Comparison of ENCODE assay signal across 10 mouse cellular contexts in genomic region chr11:86853081-86853480, GRCm38 (mm10). TPM values are rescaled to one million over a fixed set of nuclear protein-coding genes. Genes with fewer than 3 reads are reported as not detected.
DNase-seq lines count a peak whose midpoint lies in the region; ATAC-seq and TF ChIP-seq lines count a peak whose summit lies in the region.
"Had no signal": no experiment of that assay in that cellular context is flagged by ENCODE, and none has a peak within 500 bp of the region (broad histone marks: within the 10 kb centered on the region; RNA-seq: fewer than 3 reads in every experiment).

No protein-coding gene starts in this region.

- no peak for DNase-seq in liver, postnatal 0 days
- no peak for DNase-seq in kidney, postnatal 10 days
- DNase-seq: gastrocnemius, postnatal 36 days had no signal

- H3K4me2 ChIP-seq in hindbrain, embryonic 15.5 days: no peak overlapping the region
- no peak overlapping the region for H3K4me2 ChIP-seq in hindbrain, embryonic 13.5 days
- H3K4me2 ChIP-seq in liver, postnatal 0 days (ENCODE audit: low read depth, low read length): no peak overlapping the region
- no peak overlapping the region for H3K4me2 ChIP-seq in liver, embryonic 12.5 days
- peak overlapping the region; percentile 46; the same call in 1 of the 2 replicates for H3K4me2 ChIP-seq in stomach, embryonic 15.5 days

- H3K9me3 ChIP-seq in hindbrain, embryonic 15.5 days: no peaks in the 10 kb centered on the region
- no peaks in the 10 kb centered on the region for H3K9me3 ChIP-seq in hindbrain, embryonic 13.5 days
- no peaks in the 10 kb centered on the region for H3K9me3 ChIP-seq in liver, postnatal 0 days (ENCODE audit: low read length)
- H3K9me3 ChIP-seq in liver, embryonic 12.5 days (replicated peaks): no peaks in the 10 kb centered on the region
- H3K9me3 ChIP-seq in stomach, embryonic 15.5 days: no peaks in the 10 kb centered on the region
- H3K9me3 ChIP-seq: midbrain, embryonic 15.5 days had no signal

- no peak for TF ChIP-seq CTCF in liver, postnatal 0 days (IDR thresholded peaks at IDR 0.05; ENCODE audit: low read depth)
- no peak for TF ChIP-seq CTCF in embryonic fibroblast, embryonic 13.5 days (IDR thresholded peaks at IDR 0.05; ENCODE audit: borderline replicate concordance, insufficient read depth, low read length)

- 75% methylated on average over 3 of the region's 3 CpGs for WGBS in hindbrain, embryonic 15.5 days
- WGBS in hindbrain, embryonic 13.5 days: 83% methylated on average over 3 of the region's 3 CpGs
- WGBS in liver, postnatal 0 days (ENCODE audit: insufficient replicate concordance): 76% methylated on average over 3 of the region's 3 CpGs
- 81% methylated on average over 3 of the region's 3 CpGs for WGBS in liver, embryonic 12.5 days (ENCODE audit: insufficient replicate concordance)
- WGBS in stomach, embryonic 15.5 days: 48% methylated on average over 3 of the region's 3 CpGs

- H3K27ac ChIP-seq in hindbrain, embryonic 15.5 days (replicated peaks): 0 out of 2 replicates have a peak overlapping the region, but pooled peaks have one; percentile 20
- no peak overlapping the region for H3K27ac ChIP-seq in hindbrain, embryonic 13.5 days
- peak overlapping the region; percentile 78 for H3K27ac ChIP-seq in liver, postnatal 0 days (ENCODE audit: low read depth)
- no peak overlapping the region for H3K27ac ChIP-seq in liver, embryonic 12.5 days
- peak overlapping the region; percentile 70 for H3K27ac ChIP-seq in embryonic fibroblast, embryonic 13.5 days (ENCODE audit: insufficient read depth, low read length)
- H3K27ac ChIP-seq in stomach, embryonic 15.5 days: peak overlapping the region; percentile 35; the same call in 1 of the 2 replicates

- no peak for TF ChIP-seq EP300 in liver, postnatal 0 days (IDR thresholded peaks at IDR 0.05; ENCODE audit: low read depth)

- no peak overlapping the region for H3K9ac ChIP-seq in hindbrain, embryonic 15.5 days
- no peak overlapping the region for H3K9ac ChIP-seq in hindbrain, embryonic 13.5 days
- no peak overlapping the region for H3K9ac ChIP-seq in liver, postnatal 0 days (replicated peaks)
- H3K9ac ChIP-seq in liver, embryonic 12.5 days: no peak overlapping the region
- no peak overlapping the region for H3K9ac ChIP-seq in stomach, embryonic 15.5 days
- H3K9ac ChIP-seq: midbrain, embryonic 15.5 days had no signal

- peaks cover 37% of the 10 kb centered on the region for H3K4me1 ChIP-seq in hindbrain, embryonic 15.5 days (replicated peaks)
- peaks cover 31% of the 10 kb centered on the region for H3K4me1 ChIP-seq in hindbrain, embryonic 13.5 days (replicated peaks)
- no peaks in the 10 kb centered on the region for H3K4me1 ChIP-seq in liver, postnatal 0 days (ENCODE audit: insufficient read depth)
- no peaks in the 10 kb centered on the region for H3K4me1 ChIP-seq in liver, embryonic 12.5 days
- H3K4me1 ChIP-seq in embryonic fibroblast, embryonic 13.5 days (ENCODE audit: control insufficient read depth, insufficient read depth, low read length): peaks cover 6% of the 10 kb centered on the region
- peaks cover 14% of the 10 kb centered on the region for H3K4me1 ChIP-seq in stomach, embryonic 15.5 days

- no peak overlapping the region for H3K4me3 ChIP-seq in hindbrain, embryonic 15.5 days
- no peak overlapping the region for H3K4me3 ChIP-seq in hindbrain, embryonic 13.5 days
- H3K4me3 ChIP-seq in liver, postnatal 0 days (ENCODE audit: low read depth, low read length): no peak overlapping the region
- no peak overlapping the region for H3K4me3 ChIP-seq in liver, embryonic 12.5 days
- H3K4me3 ChIP-seq in embryonic fibroblast, embryonic 13.5 days (ENCODE audit: insufficient read depth, low read length): no peak overlapping the region
- H3K4me3 ChIP-seq in stomach, embryonic 15.5 days (replicated peaks): no peak overlapping the region
- H3K4me3 ChIP-seq: midbrain, embryonic 15.5 days had no signal

- H3K27me3 ChIP-seq in hindbrain, embryonic 15.5 days: no peaks in the 10 kb centered on the region
- no peaks in the 10 kb centered on the region for H3K27me3 ChIP-seq in hindbrain, embryonic 13.5 days
- no peaks in the 10 kb centered on the region for H3K27me3 ChIP-seq in liver, postnatal 0 days (ENCODE audit: insufficient read depth, low read length)
- no peaks in the 10 kb centered on the region for H3K27me3 ChIP-seq in liver, embryonic 12.5 days (replicated peaks)
- H3K27me3 ChIP-seq in stomach, embryonic 15.5 days (replicated peaks): no peaks in the 10 kb centered on the region
- H3K27me3 ChIP-seq: midbrain, embryonic 15.5 days had no signal

- no peak for TF ChIP-seq POLR2A in embryonic fibroblast, embryonic 13.5 days (IDR thresholded peaks at IDR 0.05; ENCODE audit: low read depth, low read length)

- no peak for ATAC-seq in hindbrain, embryonic 15.5 days (ENCODE audit: low FRiP score, low read depth)
- ATAC-seq in hindbrain, embryonic 13.5 days (ENCODE audit: low FRiP score): no peak
- ATAC-seq in liver, postnatal 0 days: no peak; the same call in 1 of the 2 replicates
- ATAC-seq in liver, embryonic 12.5 days: no peak
- no peak for ATAC-seq in stomach, embryonic 15.5 days (ENCODE audit: insufficient read depth, low FRiP score, low read depth)
- ATAC-seq: CD4-positive, CD25-positive, alpha-beta regulatory T cell, adult 4 months; midbrain, embryonic 15.5 days had no signal

- H3K36me3 ChIP-seq in hindbrain, embryonic 15.5 days: no peaks in the 10 kb centered on the region
- no peaks in the 10 kb centered on the region for H3K36me3 ChIP-seq in hindbrain, embryonic 13.5 days
- H3K36me3 ChIP-seq in liver, postnatal 0 days (replicated peaks; ENCODE audit: insufficient read depth, low read length): no peaks in the 10 kb centered on the region
- no peaks in the 10 kb centered on the region for H3K36me3 ChIP-seq in liver, embryonic 12.5 days
- no peaks in the 10 kb centered on the region for H3K36me3 ChIP-seq in stomach, embryonic 15.5 days
- H3K36me3 ChIP-seq: midbrain, embryonic 15.5 days had no signal

RNA-seq across cellular contexts. Expression of gene Dhx40, which starts 45.5 kb away (rescaled TPM):
- polyA plus RNA-seq in hindbrain, embryonic 15.5 days (2015; fragmentation: Nextera tagmentation; extraction: Ambion mirVana): 17.6 and 19.8 TPM in 2 replicates
- polyA plus RNA-seq in hindbrain, embryonic 13.5 days (2015; fragmentation: Nextera tagmentation; extraction: Ambion mirVana): 27.3 and 28.3 TPM in 2 replicates
- 7.8 and 8.0 TPM in 2 replicates for polyA plus RNA-seq in liver, postnatal 0 days (2015; fragmentation: Nextera tagmentation; extraction: Ambion mirVana)
- polyA plus RNA-seq in liver, embryonic 12.5 days (2016; fragmentation: Nextera tagmentation; extraction: Ambion mirVana): 10.0 TPM in 2 replicates
- polyA plus RNA-seq in embryonic fibroblast, embryonic 13.5 days (2011; ENCODE audit: insufficient read length, low read depth, missing spikeins): 33.7 and 38.9 TPM in 2 replicates
- polyA plus RNA-seq in stomach, embryonic 15.5 days (2015; fragmentation: Nextera tagmentation; extraction: Ambion mirVana): 17.6 and 19.1 TPM in 2 replicates

Comparison
In these comparisons a context has a peak if more than half of its experiments do, and no peak if none do; other contexts are left out.
1. H3K27ac ChIP-seq: peak in hindbrain, embryonic 15.5 days (single experiment), liver, postnatal 0 days (single experiment), embryonic fibroblast, embryonic 13.5 days (single experiment) and stomach, embryonic 15.5 days (single experiment); none in hindbrain, embryonic 13.5 days (single experiment) and liver, embryonic 12.5 days (single experiment).